Mouse (Mus musculus): Measurements from ENCODE around the gene Trpd52l3. TPM values are rescaled to one million over a fixed set of nuclear protein-coding genes. Genes with fewer than 3 reads are reported as not detected.
A peak's percentile ranks its signal among the peaks of the same experiment; 100 is the strongest.

Trpd52l3 gene
- polyA plus RNA-seq, 1 experiment from 2014 or later, result not detected

GRCm38 (mm10) chr19:30035361-30035760, 31.8 kb downstream of the Trpd52l3 start:
- no peak for TF ChIP-seq CTCF (IDR thresholded peaks at IDR 0.05; ENCODE audit: low read depth)
- no peaks in the 10 kb centered on the region for H3K9me3 ChIP-seq (replicated peaks; ENCODE audit: low read length)
- H3K27me3 ChIP-seq (ENCODE audit: insufficient read depth, low read length), result no peaks in the 10 kb centered on the region
- H3K4me2 ChIP-seq (ENCODE audit: low read length), result peak overlapping the region; percentile 15; the same call in 1 of the 2 replicates
- no peak overlapping the region for H3K27ac ChIP-seq
- H3K4me3 ChIP-seq (replicated peaks; ENCODE audit: low read depth, low read length), result no peak overlapping the region
- H3K4me1 ChIP-seq (replicated peaks; ENCODE audit: insufficient read depth, low read length), result peaks cover 14% of the 10 kb centered on the region; the same call in 1 of the 2 replicates
- ATAC-seq (replicated peaks; ENCODE audit: low FRiP score, low read depth) (no peak), DNase-seq (ENCODE audit: low spot score) (no peak)
- H3K9ac ChIP-seq (ENCODE audit: low read depth, low read length), result no peak overlapping the region
- H3K36me3 ChIP-seq (ENCODE audit: insufficient read depth, low read length), result 0 out of 2 replicates have a peak, but pooled peaks cover 5% of the 10 kb centered on the region
- 50% methylated on average over 3 of the region's 3 CpGs for WGBS

DNA sequence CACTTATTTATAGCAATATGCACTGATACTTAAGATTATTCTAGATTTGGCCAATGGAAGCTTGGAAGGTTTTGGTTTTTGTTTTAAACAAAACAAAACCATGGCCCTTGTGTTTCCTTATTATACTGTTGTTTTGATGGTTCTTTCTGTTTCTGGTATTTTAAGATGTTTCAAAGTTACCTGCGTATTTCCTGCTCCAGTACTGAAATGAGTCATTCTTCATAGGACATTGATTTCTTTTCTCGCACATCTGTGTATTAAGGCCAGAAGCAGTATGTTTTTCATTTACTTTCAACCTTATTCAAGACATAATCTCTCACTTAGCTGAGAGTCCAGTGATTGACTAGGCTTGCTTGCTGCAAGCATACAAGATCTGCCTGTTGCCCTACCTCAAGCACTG, 40.1 kb downstream of the Trpd52l3 start:
- no peaks in the 10 kb centered on the region for H3K27me3 ChIP-seq (ENCODE audit: insufficient read depth, low read length)
- DNase-seq (ENCODE audit: low spot score) (no peak), ATAC-seq (replicated peaks; ENCODE audit: low FRiP score, low read depth) (no peak)
- H3K36me3 ChIP-seq (ENCODE audit: insufficient read depth, low read length), result peaks cover 18% of the 10 kb centered on the region
- no peaks in the 10 kb centered on the region for H3K4me1 ChIP-seq (replicated peaks; ENCODE audit: insufficient read depth, low read length)
- TF ChIP-seq CTCF (IDR thresholded peaks at IDR 0.05; ENCODE audit: low read depth), result no peak
- H3K9me3 ChIP-seq (replicated peaks; ENCODE audit: low read length), result no peaks in the 10 kb centered on the region
- 88% methylated on average over 2 of the region's 2 CpGs for WGBS
- H3K4me3 ChIP-seq (replicated peaks; ENCODE audit: low read depth, low read length), result no peak overlapping the region
- no peak overlapping the region for H3K27ac ChIP-seq
- H3K9ac ChIP-seq (ENCODE audit: low read depth, low read length), result no peak overlapping the region
- H3K4me2 ChIP-seq (ENCODE audit: low read length), result no peak overlapping the region

GRCm38 (mm10) chr19:30044630-30045029, 41.0 kb downstream of the Trpd52l3 start:
- no peak for TF ChIP-seq CTCF (IDR thresholded peaks at IDR 0.05; ENCODE audit: low read depth)
- Histone ChIP-seq H3K36me3 (ENCODE audit: insufficient read depth, low read length) (peaks cover 12% of the 10 kb centered on the region), H3K27ac (no peak overlapping the region), H3K27me3 (ENCODE audit: insufficient read depth, low read length) (no peaks in the 10 kb centered on the region), H3K4me3 (replicated peaks; ENCODE audit: low read depth, low read length) (no peak overlapping the region), H3K4me1 (replicated peaks; ENCODE audit: insufficient read depth, low read length) (no peaks in the 10 kb centered on the region), H3K4me2 (ENCODE audit: low read length) (no peak overlapping the region), H3K9me3 (replicated peaks; ENCODE audit: low read length) (no peaks in the 10 kb centered on the region), H3K9ac (ENCODE audit: low read depth, low read length) (no peak overlapping the region)
- ATAC-seq (replicated peaks; ENCODE audit: low FRiP score, low read depth) (no peak), DNase-seq (ENCODE audit: low spot score) (no peak)
- 100% methylated on average over 1 of the region's 1 CpGs for WGBS

- peak; percentile 46 for TF ChIP-seq CTCF (IDR thresholded peaks at IDR 0.05; ENCODE audit: low read depth)
- ATAC-seq (replicated peaks; ENCODE audit: low FRiP score, low read depth) (no peak), DNase-seq (ENCODE audit: low spot score) (no peak)
- no peak overlapping the region for H3K9ac ChIP-seq (ENCODE audit: low read depth, low read length)
- peaks cover 12% of the 10 kb centered on the region for H3K36me3 ChIP-seq (ENCODE audit: insufficient read depth, low read length)
- no peak overlapping the region for H3K27ac ChIP-seq
- H3K4me3 ChIP-seq (replicated peaks; ENCODE audit: low read depth, low read length), result no peak overlapping the region
- no peaks in the 10 kb centered on the region for H3K27me3 ChIP-seq (ENCODE audit: insufficient read depth, low read length)
- H3K9me3 ChIP-seq (replicated peaks; ENCODE audit: low read length), result no peaks in the 10 kb centered on the region
- H3K4me2 ChIP-seq (ENCODE audit: low read length), result no peak overlapping the region
- H3K4me1 ChIP-seq (replicated peaks; ENCODE audit: insufficient read depth, low read length), result no peaks in the 10 kb centered on the region
- WGBS, result 54% methylated on average over 1 of the region's 1 CpGs
Measured at GRCm38 (mm10) chr19:30045857-30046256, 42.3 kb downstream of the Trpd52l3 start.

DNA sequence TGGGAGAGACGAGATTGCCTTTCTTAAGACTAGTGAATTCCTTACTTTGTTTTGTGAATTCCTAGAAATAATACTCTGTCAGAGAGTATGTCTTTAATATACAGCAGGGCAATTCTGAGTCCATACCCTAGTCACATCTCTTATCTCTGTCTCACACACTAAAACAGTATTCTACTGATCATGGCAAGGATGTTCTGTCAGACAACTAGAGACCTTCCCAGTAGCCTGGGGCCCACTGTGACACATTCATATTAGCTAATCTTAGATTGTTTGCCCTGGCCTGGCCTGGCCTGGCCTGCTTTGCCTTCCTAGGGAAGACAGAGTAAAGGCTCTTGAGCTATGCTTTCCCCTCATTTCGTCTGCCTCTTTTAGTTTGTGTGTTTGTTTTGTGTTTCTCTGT, 47.0 kb downstream of the Trpd52l3 start:
- 79% methylated on average over 2 of the region's 2 CpGs for WGBS
- Histone ChIP-seq H3K27me3 (ENCODE audit: insufficient read depth, low read length) (no peaks in the 10 kb centered on the region), H3K27ac (no peak overlapping the region), H3K36me3 (ENCODE audit: insufficient read depth, low read length) (peaks cover 4% of the 10 kb centered on the region; the same call in 1 of the 2 replicates), H3K4me2 (ENCODE audit: low read length) (no peak overlapping the region), H3K4me3 (replicated peaks; ENCODE audit: low read depth, low read length) (no peak overlapping the region), H3K9ac (ENCODE audit: low read depth, low read length) (no peak overlapping the region), H3K4me1 (replicated peaks; ENCODE audit: insufficient read depth, low read length) (no peaks in the 10 kb centered on the region), H3K9me3 (replicated peaks; ENCODE audit: low read length) (no peaks in the 10 kb centered on the region)
- no peak for TF ChIP-seq CTCF (IDR thresholded peaks at IDR 0.05; ENCODE audit: low read depth)
- ATAC-seq (replicated peaks; ENCODE audit: low FRiP score, low read depth) (no peak), DNase-seq (ENCODE audit: low spot score) (no peak)

DNA sequence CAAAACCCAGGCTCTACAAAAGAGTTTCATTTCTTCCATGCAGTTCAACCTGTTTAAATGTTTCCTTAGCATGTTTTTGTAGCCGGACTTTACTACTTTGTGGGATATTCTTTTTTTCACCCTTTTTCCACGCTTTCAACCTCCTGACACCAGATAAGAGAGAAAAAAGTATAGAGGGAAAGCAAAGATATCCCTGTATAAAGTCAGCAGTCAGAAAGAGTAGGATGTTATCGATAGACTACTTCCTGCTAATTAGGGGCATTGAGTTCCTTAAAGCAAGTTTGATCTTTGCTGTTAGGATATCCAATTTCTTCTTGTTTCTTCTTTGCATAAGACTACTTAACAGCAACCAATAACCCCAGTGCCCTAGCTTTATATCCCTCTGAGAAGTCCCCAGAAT, 47.9 kb downstream of the Trpd52l3 start:
- DNase-seq (ENCODE audit: low spot score), result no peak
- Histone ChIP-seq H3K4me1 (replicated peaks; ENCODE audit: insufficient read depth, low read length) (no peaks in the 10 kb centered on the region), H3K4me3 (replicated peaks; ENCODE audit: low read depth, low read length) (no peak overlapping the region), H3K9ac (ENCODE audit: low read depth, low read length) (no peak overlapping the region), H3K9me3 (replicated peaks; ENCODE audit: low read length) (no peaks in the 10 kb centered on the region), H3K36me3 (ENCODE audit: insufficient read depth, low read length) (peaks cover 4% of the 10 kb centered on the region; the same call in 1 of the 2 replicates), H3K27ac (no peak overlapping the region), H3K27me3 (ENCODE audit: insufficient read depth, low read length) (no peaks in the 10 kb centered on the region), H3K4me2 (ENCODE audit: low read length) (no peak overlapping the region)
- no peak for ATAC-seq (replicated peaks; ENCODE audit: low FRiP score, low read depth)
- TF ChIP-seq CTCF (IDR thresholded peaks at IDR 0.05; ENCODE audit: low read depth), result no peak
- WGBS, result 86% methylated on average over 3 of the region's 3 CpGs

- H3K4me2 ChIP-seq (ENCODE audit: low read length), result no peak overlapping the region
- no peaks in the 10 kb centered on the region for H3K36me3 ChIP-seq (ENCODE audit: insufficient read depth, low read length)
- H3K9me3 ChIP-seq (replicated peaks; ENCODE audit: low read length), result no peaks in the 10 kb centered on the region
- WGBS, result 89% methylated on average over 2 of the region's 2 CpGs
- no peaks in the 10 kb centered on the region for H3K27me3 ChIP-seq (ENCODE audit: insufficient read depth, low read length)
- no peak for ATAC-seq (replicated peaks; ENCODE audit: low FRiP score, low read depth)
- no peaks in the 10 kb centered on the region for H3K4me1 ChIP-seq (replicated peaks; ENCODE audit: insufficient read depth, low read length)
- H3K27ac ChIP-seq, result no peak overlapping the region
- DNase-seq (ENCODE audit: low spot score), result no peak
- H3K9ac ChIP-seq (ENCODE audit: low read depth, low read length), result no peak overlapping the region
- no peak for TF ChIP-seq CTCF (IDR thresholded peaks at IDR 0.05; ENCODE audit: low read depth)
- no peak overlapping the region for H3K4me3 ChIP-seq (replicated peaks; ENCODE audit: low read depth, low read length)
Measured at GRCm38 (mm10) chr19:30054218-30054617, 50.6 kb downstream of the Trpd52l3 start.

Other genes with a start within 250 kb of the Trpd52l3 start
- gene 9930021J03Rik, start 197.8 kb upstream of the Trpd52l3 start, polyA plus RNA-seq (2015; fragmentation: Nextera tagmentation; extraction: Ambion mirVana), result 5.0 and 5.9 TPM in 2 replicates
- 12.8 and 14.2 TPM in 2 replicates for gene Ranbp6, start 190.8 kb upstream of the Trpd52l3 start, polyA plus RNA-seq (2015; fragmentation: Nextera tagmentation; extraction: Ambion mirVana)
- 61.8 and 63.7 TPM in 2 replicates for gene Il33, start 78.7 kb upstream of the Trpd52l3 start, polyA plus RNA-seq (2015; fragmentation: Nextera tagmentation; extraction: Ambion mirVana)
- gene Uhrf2, start 26.7 kb downstream of the Trpd52l3 start, polyA plus RNA-seq (2015; fragmentation: Nextera tagmentation; extraction: Ambion mirVana), result 47.6 TPM in 2 replicates
- gene Gldc, start 171.6 kb downstream of the Trpd52l3 start, polyA plus RNA-seq (2015; fragmentation: Nextera tagmentation; extraction: Ambion mirVana), result 5.7 and 7.1 TPM in 2 replicates
- gene Mbl2, start 229.2 kb downstream of the Trpd52l3 start, polyA plus RNA-seq (2015; fragmentation: Nextera tagmentation; extraction: Ambion mirVana), result not detected in 2 replicates